Comparison of ENCODE assay signal across 13 mouse cellular contexts in the genomic region with DNA sequence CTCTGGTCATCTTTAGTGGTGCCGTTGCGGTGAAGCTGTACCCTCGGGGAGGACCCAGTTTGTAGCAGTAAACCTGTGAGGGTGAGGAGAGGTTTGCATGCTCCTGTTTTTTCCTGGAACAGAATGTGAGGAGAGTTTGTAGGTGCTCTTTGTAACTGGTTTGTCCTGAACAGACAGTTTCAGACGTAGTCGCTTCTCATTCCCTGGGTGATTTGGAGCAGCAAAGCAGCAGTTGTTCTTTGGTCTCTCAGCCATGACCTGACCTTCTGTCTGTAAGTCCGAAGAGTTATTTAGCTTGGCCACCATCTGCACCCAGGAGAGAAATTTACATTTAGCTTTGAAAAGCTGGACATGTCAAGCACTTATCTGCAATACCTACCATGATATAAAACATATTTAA.
DNase-seq lines count a peak whose midpoint lies in the region; ATAC-seq and TF ChIP-seq lines count a peak whose summit lies in the region.
"Had no signal": no experiment of that assay in that cellular context is flagged by ENCODE, and none has a peak within 500 bp of the region (broad histone marks: within the 10 kb centered on the region; RNA-seq: fewer than 3 reads in every experiment).

No protein-coding gene starts in this region.

- TF ChIP-seq EP300 in stomach, postnatal 0 days (optimal IDR thresholded peaks at IDR 0.05): no peak

- intact Hi-C loops in heart, postnatal 14 days (cut with DNase I): loop anchor here (2.0 to 10.0 kb wide), 3 partner anchors 309 to 823 kb away; no protein-coding TSS in a partner anchor

- WGBS in forebrain, embryonic 16.5 days: 30% methylated on average over 6 of the region's 6 CpGs
- 18% methylated on average over 6 of the region's 6 CpGs for WGBS in midbrain, embryonic 15.5 days
- WGBS in stomach, postnatal 0 days: 76% methylated on average over 6 of the region's 6 CpGs

- ATAC-seq in forebrain, embryonic 16.5 days: no peak
- ATAC-seq in midbrain, embryonic 15.5 days (replicated peaks): no peak
- no peak for ATAC-seq in stomach, postnatal 0 days (ENCODE audit: low FRiP score, low TSS enrichment)

- H3K9ac ChIP-seq in forebrain, embryonic 16.5 days (replicated peaks; ENCODE audit: low read depth, low read length): peak overlapping the region; percentile 39; the same call in 1 of the 2 replicates
- no peak overlapping the region for H3K9ac ChIP-seq in midbrain, embryonic 15.5 days
- H3K9ac ChIP-seq in stomach, postnatal 0 days (ENCODE audit: low read length): no peak overlapping the region
- H3K9ac ChIP-seq: heart, embryonic 13.5 days; limb, embryonic 13.5 days had no signal

- H3K36me3 ChIP-seq in forebrain, embryonic 16.5 days (ENCODE audit: control insufficient read depth, insufficient read depth): no peaks in the 10 kb centered on the region
- no peaks in the 10 kb centered on the region for H3K36me3 ChIP-seq in midbrain, embryonic 15.5 days (replicated peaks)
- H3K36me3 ChIP-seq in stomach, postnatal 0 days (ENCODE audit: control insufficient read depth, insufficient read depth, low read length): no peaks in the 10 kb centered on the region
- H3K36me3 ChIP-seq: heart, embryonic 13.5 days; limb, embryonic 13.5 days had no signal

- no peak overlapping the region for H3K4me3 ChIP-seq in forebrain, embryonic 16.5 days (replicated peaks; ENCODE audit: low read length)
- no peak overlapping the region for H3K4me3 ChIP-seq in midbrain, embryonic 15.5 days
- H3K4me3 ChIP-seq in stomach, postnatal 0 days (ENCODE audit: low read depth, low read length): no peak overlapping the region
- H3K4me3 ChIP-seq: heart, embryonic 13.5 days; limb, embryonic 13.5 days had no signal

- H3K4me2 ChIP-seq in forebrain, embryonic 16.5 days (ENCODE audit: low read length): no peak overlapping the region; the same call in 1 of the 2 replicates
- H3K4me2 ChIP-seq in midbrain, embryonic 15.5 days: no peak overlapping the region
- H3K4me2 ChIP-seq in stomach, postnatal 0 days (replicated peaks; ENCODE audit: low read depth): no peak overlapping the region
- H3K4me2 ChIP-seq: heart, embryonic 13.5 days; limb, embryonic 13.5 days had no signal

- H3K27me3 ChIP-seq in forebrain, embryonic 16.5 days (replicated peaks; ENCODE audit: control insufficient read depth, insufficient read depth, low read length): no peaks in the 10 kb centered on the region
- H3K27me3 ChIP-seq in midbrain, embryonic 15.5 days (replicated peaks): no peaks in the 10 kb centered on the region
- H3K27me3 ChIP-seq in stomach, postnatal 0 days (ENCODE audit: control insufficient read depth, insufficient read depth, low read length): no peaks in the 10 kb centered on the region
- H3K27me3 ChIP-seq: heart, embryonic 13.5 days; limb, embryonic 13.5 days had no signal

- peaks cover 23% of the 10 kb centered on the region for H3K4me1 ChIP-seq in forebrain, embryonic 16.5 days (replicated peaks; ENCODE audit: control insufficient read depth, insufficient read depth, low read length)
- H3K4me1 ChIP-seq in midbrain, embryonic 15.5 days: peaks cover 4% of the 10 kb centered on the region; the same call in 1 of the 2 replicates
- H3K4me1 ChIP-seq in stomach, postnatal 0 days (replicated peaks; ENCODE audit: control insufficient read depth, insufficient read depth): no peaks in the 10 kb centered on the region
- H3K4me1 ChIP-seq: heart, embryonic 13.5 days had no signal

- no peak for TF ChIP-seq CTCF in stomach, postnatal 0 days (IDR thresholded peaks at IDR 0.05; ENCODE audit: low read depth)

- H3K27ac ChIP-seq in forebrain, embryonic 16.5 days (ENCODE audit: low read length): peak overlapping the region; percentile 83
- H3K27ac ChIP-seq in midbrain, embryonic 15.5 days: peak overlapping the region; percentile 38; the same call in 1 of the 2 replicates
- H3K27ac ChIP-seq in stomach, postnatal 0 days (replicated peaks): no peak overlapping the region
- H3K27ac ChIP-seq: heart, embryonic 13.5 days; limb, embryonic 13.5 days had no signal

- DNase-seq in cerebellum, adult 8-10 months: peak; percentile 15
- DNase-seq in cerebellum, postnatal 4 days (ENCODE audit: low spot score in 2 of 2): no peak
- DNase-seq in embryo, embryonic 10.5 days (ENCODE audit: low spot score): peak; percentile 64
- DNase-seq in stomach, postnatal 0 days (ENCODE audit: low spot score): no peak
- DNase-seq in heart, postnatal 14 days: no peak
- no peak for DNase-seq in layer of hippocampus, postnatal 14 days (ENCODE audit: low spot score in 2 of 2)
- DNase-seq: adrenal gland, postnatal 10 days; lung, adult 2 months; right cerebral cortex, postnatal 14 days had no signal

- H3K9me3 ChIP-seq in forebrain, embryonic 16.5 days (ENCODE audit: control insufficient read depth, low read length): no peaks in the 10 kb centered on the region
- no peaks in the 10 kb centered on the region for H3K9me3 ChIP-seq in midbrain, embryonic 15.5 days
- no peaks in the 10 kb centered on the region for H3K9me3 ChIP-seq in stomach, postnatal 0 days (ENCODE audit: control insufficient read depth, low read length)
- H3K9me3 ChIP-seq: heart, embryonic 13.5 days; limb, embryonic 13.5 days had no signal

Comparison
In these comparisons a context has a peak if more than half of its experiments do, and no peak if none do; other contexts are left out.
1. DNase-seq: peak in cerebellum, adult 8-10 months (single experiment) and embryo, embryonic 10.5 days (single experiment); none in cerebellum, postnatal 4 days (0 of 2), stomach, postnatal 0 days (single experiment), heart, postnatal 14 days (0 of 2) and layer of hippocampus, postnatal 14 days (0 of 2).